Mouse (Mus musculus): ENCODE measurements around the gene Tab1.

- TF ChIP-seq CTCF (IDR thresholded peaks at IDR 0.05; ENCODE audit: borderline replicate concordance, extremely low read depth, insufficient read depth, insufficient read length) (no peak), POLR2A (IDR thresholded peaks at IDR 0.05; ENCODE audit: borderline replicate concordance, extremely low read depth, insufficient read depth, insufficient read length, poor library complexity, severe bottlenecking) (no peak)
Measured at GRCm38 (mm10) chr15:80099477-80099876, 33.5 kb upstream of the Tab1 start.

All from brain, embryonic 14.5 days (tissue).